Comparison of ENCODE assay signal across 8 mouse cellular contexts in the genomic region with DNA sequence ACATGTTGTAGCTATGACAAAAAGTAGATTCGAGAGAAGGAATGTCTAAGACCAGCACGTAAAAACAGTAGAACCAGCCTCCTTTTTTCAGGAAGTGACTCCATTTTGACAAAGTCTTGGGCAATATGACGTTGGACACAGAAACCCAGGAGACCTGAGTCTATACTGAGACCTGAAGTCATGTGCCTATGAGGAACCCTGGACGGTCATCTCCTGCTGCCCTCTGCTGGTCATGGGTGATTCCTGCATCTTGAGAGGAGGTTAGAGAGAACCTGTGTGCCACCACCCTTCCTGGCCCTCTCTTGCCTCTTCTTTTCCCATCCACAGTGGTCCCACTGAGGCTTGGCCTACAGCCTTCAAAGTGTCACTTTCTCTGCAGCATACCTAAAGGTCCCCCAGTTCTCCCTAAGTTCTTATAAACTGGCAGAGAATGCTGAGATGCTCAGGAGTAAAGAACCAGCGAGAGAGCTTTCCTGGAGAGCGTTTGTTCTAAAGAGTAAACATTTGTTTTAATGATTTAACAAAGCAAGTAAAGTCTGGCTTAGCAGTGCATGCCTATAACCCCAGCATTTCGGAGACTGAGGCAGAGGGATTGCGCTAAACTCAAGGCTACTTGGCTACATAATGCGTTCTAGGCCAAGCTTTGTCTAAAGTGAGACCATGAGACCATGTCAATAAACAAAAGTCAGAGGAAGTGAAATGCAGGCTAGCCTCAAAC. TPM values are rescaled to one million over a fixed set of nuclear protein-coding genes. Genes with fewer than 3 reads are reported as not detected.
DNase-seq lines count a peak whose midpoint lies in the region; ATAC-seq lines count a peak whose summit lies in the region.

No protein-coding gene starts in this region.

- H3K4me1 ChIP-seq in embryonic facial prominence, embryonic 14.5 days (ENCODE audit: control insufficient read depth, insufficient read depth, low read length): no peaks in the 10 kb centered on the region
- H3K4me1 ChIP-seq in limb, embryonic 12.5 days (replicated peaks): no peaks in the 10 kb centered on the region

- no peak overlapping the region for H3K4me2 ChIP-seq in embryonic facial prominence, embryonic 14.5 days (ENCODE audit: low read depth, low read length)
- no peak overlapping the region for H3K4me2 ChIP-seq in limb, embryonic 12.5 days

- no peak overlapping the region for H3K4me3 ChIP-seq in embryonic facial prominence, embryonic 14.5 days (ENCODE audit: low read depth, low read length)
- no peak overlapping the region for H3K4me3 ChIP-seq in limb, embryonic 12.5 days (replicated peaks)

- H3K9me3 ChIP-seq in embryonic facial prominence, embryonic 14.5 days (ENCODE audit: control insufficient read depth, low read length): no peaks in the 10 kb centered on the region
- no peaks in the 10 kb centered on the region for H3K9me3 ChIP-seq in limb, embryonic 12.5 days

- H3K27ac ChIP-seq in embryonic facial prominence, embryonic 14.5 days (replicated peaks; ENCODE audit: low read depth, low read length): no peak overlapping the region
- no peak overlapping the region for H3K27ac ChIP-seq in limb, embryonic 12.5 days

- ATAC-seq in embryonic facial prominence, embryonic 14.5 days (ENCODE audit: low read depth): peak; percentile 87
- peak; percentile 81; the same call in 1 of the 2 replicates for ATAC-seq in limb, embryonic 12.5 days (ENCODE audit: insufficient number of reproducible peaks, insufficient read depth, low FRiP score, low TSS enrichment, low read depth)

- WGBS in embryonic facial prominence, embryonic 14.5 days: 54% methylated on average over 9 of the region's 9 CpGs
- 62% methylated on average over 9 of the region's 9 CpGs for WGBS in limb, embryonic 12.5 days

- no peak overlapping the region for H3K9ac ChIP-seq in embryonic facial prominence, embryonic 14.5 days (ENCODE audit: low read depth, low read length)
- H3K9ac ChIP-seq in limb, embryonic 12.5 days (replicated peaks): no peak overlapping the region

- DNase-seq in 416B (ENCODE audit: low read depth): peak; percentile 96
- DNase-seq in adrenal gland, postnatal 36 days: peak; percentile 86 to 89
- DNase-seq in embryonic facial prominence, embryonic 14.5 days (ENCODE audit: low spot score): peak; percentile 82
- DNase-seq in heart, adult 9 months (ENCODE audit: low spot score in 2 of 2): peak; percentile 60 to 63
- peak; percentile 83 for DNase-seq in kidney, adult 9 months
- DNase-seq in monocyte, adult 2 months (ENCODE audit: low read depth in 1 of 2, low spot score in 2 of 2): peak; percentile 74 to 77
- peak; percentile 76 to 89 for DNase-seq in spleen, postnatal 10 days (ENCODE audit: low spot score in 2 of 2)

- H3K36me3 ChIP-seq in embryonic facial prominence, embryonic 14.5 days (ENCODE audit: control insufficient read depth, insufficient read depth, low read length): no peaks in the 10 kb centered on the region
- no peaks in the 10 kb centered on the region for H3K36me3 ChIP-seq in limb, embryonic 12.5 days

- no peaks in the 10 kb centered on the region for H3K27me3 ChIP-seq in embryonic facial prominence, embryonic 14.5 days (replicated peaks; ENCODE audit: control insufficient read depth, insufficient read depth, low read length)
- H3K27me3 ChIP-seq in limb, embryonic 12.5 days: no peaks in the 10 kb centered on the region

RNA-seq across cellular contexts. Expression of gene Chrna9, which starts 3.4 kb away (rescaled TPM):
- total RNA-seq in adrenal gland, postnatal 36 days (2021): not detected
- 1.00 and 2.2 TPM in 2 replicates for polyA plus RNA-seq in embryonic facial prominence, embryonic 14.5 days (2014; fragmentation: Nextera tagmentation; extraction: Ambion mirVana)
- polyA plus RNA-seq in limb, embryonic 12.5 days (2016; fragmentation: Nextera tagmentation; extraction: Ambion mirVana): 0.40 and 0.49 TPM in 2 replicates
